Mouse (Mus musculus) liver, embryonic 14.5 days (tissue): ENCODE data around the gene Dnaja2.

ENCODE experiments used
- CTCF ChIP-seq: IDR thresholded peaks from 2 replicates; pipeline ENCODE4 v1.5.1; 2016; ENCODE audit warnings: antibody characterized with exemption, low read depth, control low read depth
- EP300 ChIP-seq: IDR thresholded peaks from 2 replicates; pipeline ENCODE4 v1.6.1; 2016; ENCODE audit warnings: antibody characterized with exemption, low read depth

GRCm38 (mm10) chr8:85530717-85531116 lies 24.4 kb downstream of the Dnaja2 start:
- TF ChIP-seq EP300 (no peak), CTCF (no peak)
